Mouse (Mus musculus) adrenal gland, postnatal 14 days (tissue): ENCODE measurements at regions not wholly inside any gene's neighbourhood (a gene's known extent, or its start where the extent isn't known, plus 50 kb on each side); places are given as distances from the start of the nearest gene placed in this dataset.
A peak's percentile ranks its signal among the peaks of the same experiment; 100 is the strongest.

Experiments
- DNase-seq: peaks from one replicate; pipeline ENCODE4 v3.0.0; 2021; ENCODE audit warnings: mixed read lengths

GRCm38 (mm10) chr10:98780938-98781337 lies 133.3 kb upstream of the Atp2b1 start:
- DNase-seq: no peak

DNA sequence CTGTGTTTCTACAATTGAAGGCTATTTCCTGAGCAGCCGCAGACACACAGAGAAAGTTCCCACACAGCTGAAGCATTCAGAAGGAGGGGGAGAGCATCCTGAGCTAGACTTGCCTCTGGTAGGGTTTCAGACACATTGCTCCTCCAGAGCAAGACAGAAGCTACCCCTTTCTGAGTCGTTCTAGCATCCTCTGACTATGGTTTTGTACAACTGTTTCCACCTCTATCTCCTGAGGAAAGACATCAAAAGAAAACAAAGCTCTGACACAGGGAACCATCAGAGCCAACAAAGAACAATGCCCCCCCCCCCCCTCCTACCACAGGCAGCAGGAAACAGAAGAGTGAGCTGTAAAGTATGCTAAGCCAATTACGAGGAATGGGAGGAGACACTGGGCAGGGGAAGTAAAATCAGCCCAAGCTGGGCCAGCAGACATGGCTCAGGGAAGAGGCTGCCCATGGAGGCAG lies 132.3 kb upstream of the Atp2b1 start:
- DNase-seq: peak; percentile 9

- no peak for DNase-seq
Measured at GRCm38 (mm10) chr10:98785411-98785810, 128.8 kb upstream of the Atp2b1 start.

DNA sequence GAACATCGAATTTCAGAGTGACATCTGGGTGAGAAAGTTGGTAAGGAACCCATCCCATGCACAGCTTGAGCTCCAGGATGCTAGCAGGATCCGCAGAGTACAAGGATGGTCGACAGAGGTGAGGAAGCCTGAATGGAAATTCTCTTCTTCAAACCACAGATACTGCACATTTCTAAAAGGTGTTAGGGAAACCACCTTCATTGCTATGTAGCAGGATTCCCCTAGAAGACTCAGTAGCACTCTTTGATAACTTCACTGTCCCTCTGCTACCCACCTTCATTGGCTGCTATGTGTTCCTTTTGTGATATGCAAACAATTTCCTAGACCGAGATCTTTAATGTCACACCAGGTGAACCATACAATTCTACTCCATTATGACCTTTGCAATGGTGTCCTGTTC lies 128.1 kb upstream of the Atp2b1 start:
- DNase-seq: no peak

GRCm38 (mm10) chr10:98789763-98790162 lies 124.4 kb upstream of the Atp2b1 start:
- DNase-seq: no peak

DNA sequence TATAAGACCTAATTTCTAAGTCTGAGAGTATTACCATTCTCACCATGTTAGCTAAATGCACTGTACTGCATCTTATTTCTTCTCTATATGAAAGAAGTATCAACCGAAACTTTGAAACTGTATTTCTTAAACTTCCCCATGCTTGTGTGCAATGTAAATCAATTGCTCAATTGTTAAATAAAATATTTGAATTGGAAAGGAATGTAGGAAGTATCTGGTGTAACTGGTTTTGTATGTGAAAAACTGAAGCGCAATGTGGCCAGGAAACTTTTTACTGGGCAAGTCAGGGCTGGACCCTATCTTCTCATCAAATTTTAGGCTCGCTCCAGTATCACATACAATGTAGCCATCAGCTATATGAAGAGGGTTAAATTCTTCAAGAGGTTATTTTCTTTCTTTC lies 123.8 kb upstream of the Atp2b1 start:
- no peak for DNase-seq

DNA sequence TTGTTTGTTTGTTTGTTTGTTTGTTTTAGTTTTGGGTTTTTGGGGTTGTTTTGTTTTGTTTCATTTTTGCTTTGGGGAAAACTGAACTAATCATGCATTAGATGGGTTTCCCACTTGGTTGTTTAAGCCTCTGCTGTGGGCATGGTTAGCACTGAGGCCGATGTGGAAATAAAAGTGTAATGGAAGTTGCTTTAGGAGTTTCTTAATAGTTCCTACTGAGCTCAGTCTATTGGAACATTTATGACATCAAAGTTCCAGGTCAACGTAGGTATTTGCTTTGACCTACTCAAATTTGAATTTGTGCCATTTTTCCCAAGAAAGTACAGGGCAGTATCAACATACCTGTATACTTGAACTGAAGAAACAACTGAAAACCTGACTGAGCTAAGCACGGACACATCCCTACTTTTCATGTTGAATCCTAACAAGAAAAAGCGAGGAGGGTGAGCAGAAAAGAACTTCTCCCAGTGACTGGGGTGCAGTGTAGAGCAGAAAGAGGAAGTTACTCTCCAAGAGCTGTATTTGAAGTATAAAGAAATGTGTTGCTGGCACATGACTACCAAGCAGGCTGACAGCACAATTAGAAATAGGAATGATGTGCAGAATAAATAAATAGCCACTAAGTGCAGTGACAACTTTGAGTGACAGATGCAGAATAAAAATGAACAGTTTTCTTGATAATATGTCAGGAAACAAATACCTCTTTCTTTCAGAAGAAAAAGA lies 122.0 kb upstream of the Atp2b1 start:
- no peak for DNase-seq

GRCm38 (mm10) chr10:98793926-98794536 lies 120.2 kb upstream of the Atp2b1 start:
- DNase-seq: no peak

- no peak for DNase-seq
Measured at GRCm38 (mm10) chr10:98796016-98796415, 118.2 kb upstream of the Atp2b1 start.

- no peak for DNase-seq
Measured at GRCm38 (mm10) chr10:98798634-98799415, 115.4 kb upstream of the Atp2b1 start.

DNA sequence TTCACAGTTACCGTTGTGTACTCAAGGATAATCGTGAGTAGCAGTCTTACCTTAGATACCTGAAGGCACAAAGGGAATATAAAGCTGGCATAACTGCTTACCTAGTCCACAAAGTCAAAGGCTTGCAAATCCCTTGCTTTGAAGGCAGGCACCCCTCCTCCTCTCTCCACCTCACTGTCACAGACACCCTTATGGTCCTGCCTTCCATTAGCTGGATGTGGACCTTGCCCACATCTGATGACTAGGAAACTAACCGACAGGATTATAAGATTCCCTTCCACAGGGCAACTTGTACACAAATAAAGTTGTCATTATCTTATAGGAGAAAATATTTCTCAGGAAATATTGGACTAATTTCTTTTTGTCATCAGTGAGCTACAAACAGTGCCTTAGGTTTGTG lies 114.4 kb upstream of the Atp2b1 start:
- no peak for DNase-seq

- DNase-seq: no peak
Measured at GRCm38 (mm10) chr10:98800949-98801348, 113.3 kb upstream of the Atp2b1 start.

GRCm38 (mm10) chr10:98805013-98805412 lies 109.2 kb upstream of the Atp2b1 start:
- no peak for DNase-seq

- DNase-seq: no peak
Measured at GRCm38 (mm10) chr10:98806798-98807535, 107.2 kb upstream of the Atp2b1 start.

GRCm38 (mm10) chr10:98808644-98809043 lies 105.6 kb upstream of the Atp2b1 start:
- no peak for DNase-seq

DNA sequence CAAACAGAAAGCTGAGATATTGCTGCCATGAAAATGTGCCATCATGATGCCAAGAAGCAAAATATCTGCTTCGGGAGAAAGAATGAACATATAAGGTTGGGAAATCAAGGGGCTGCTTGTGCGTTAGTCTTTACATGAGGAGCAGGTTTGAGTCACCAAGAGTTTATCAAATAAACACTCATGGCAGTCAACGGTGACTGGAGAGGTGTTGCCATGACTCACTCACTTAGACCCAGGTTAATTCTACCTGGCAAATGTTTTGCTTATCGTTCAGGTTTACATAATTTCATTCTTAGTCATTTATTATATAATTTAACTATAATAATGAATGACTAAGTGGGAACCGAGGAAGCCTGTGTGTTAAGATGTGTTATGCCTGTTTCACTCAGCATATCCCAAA lies 85.2 kb upstream of the Atp2b1 start:
- no peak for DNase-seq

DNA sequence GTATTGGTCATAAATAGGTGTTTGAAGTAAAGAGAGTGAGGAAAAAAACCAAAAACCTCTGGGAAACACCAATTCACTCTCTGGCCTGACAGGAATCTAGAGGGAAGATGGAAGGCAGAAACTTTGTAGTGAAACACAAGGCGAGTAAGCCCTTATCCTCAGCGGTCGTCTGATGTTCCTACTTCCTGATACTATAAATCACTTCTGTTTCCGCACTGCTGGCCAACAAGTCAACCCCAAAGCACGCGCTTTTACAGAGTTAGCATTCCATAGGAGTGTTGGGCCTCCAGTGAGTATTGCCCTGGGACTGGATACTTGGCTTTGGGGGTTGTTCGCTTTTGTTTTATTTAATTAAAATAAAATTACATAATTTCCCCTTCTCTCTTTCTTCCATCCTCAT lies 82.7 kb upstream of the Atp2b1 start:
- DNase-seq: no peak

- DNase-seq: no peak
Measured at GRCm38 (mm10) chr10:98837289-98838181, 76.7 kb upstream of the Atp2b1 start.

DNA sequence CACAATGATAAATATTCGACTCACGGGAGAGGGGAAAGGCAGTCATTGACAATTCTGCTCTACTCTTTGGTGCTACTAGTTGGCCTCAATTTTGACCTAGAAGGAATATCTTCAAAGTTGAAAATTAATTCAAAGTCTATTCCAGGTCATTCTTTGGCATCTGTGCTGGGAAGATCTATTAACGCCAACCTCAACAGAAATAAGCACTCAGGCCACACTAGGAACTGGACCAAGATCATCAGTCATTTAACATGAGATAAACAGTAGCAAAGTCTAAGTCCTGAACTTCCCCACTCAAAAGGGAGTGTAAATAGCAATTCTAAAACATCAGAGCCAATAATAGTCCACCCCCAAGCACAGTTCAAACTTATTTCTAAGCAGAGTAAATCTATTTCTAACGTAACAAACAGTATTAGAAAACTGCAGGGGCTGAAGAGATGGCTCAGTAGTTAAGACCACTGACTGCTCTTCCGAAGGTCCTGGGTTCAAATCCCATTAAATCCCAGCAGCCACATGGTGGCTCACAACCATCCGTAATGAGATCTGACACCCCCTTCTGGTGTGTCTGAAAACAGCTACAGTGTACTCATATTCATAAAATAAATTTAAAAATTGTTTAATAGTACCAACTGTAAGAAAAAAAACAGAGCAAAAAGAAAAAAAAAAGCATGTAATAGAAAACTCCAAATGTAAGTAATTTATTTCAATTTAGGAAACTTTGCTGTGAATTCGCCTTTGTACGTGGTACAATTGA lies 75.1 kb upstream of the Atp2b1 start:
- no peak for DNase-seq

- DNase-seq: no peak
Measured at GRCm38 (mm10) chr10:98839963-98840362, 74.2 kb upstream of the Atp2b1 start.

DNA sequence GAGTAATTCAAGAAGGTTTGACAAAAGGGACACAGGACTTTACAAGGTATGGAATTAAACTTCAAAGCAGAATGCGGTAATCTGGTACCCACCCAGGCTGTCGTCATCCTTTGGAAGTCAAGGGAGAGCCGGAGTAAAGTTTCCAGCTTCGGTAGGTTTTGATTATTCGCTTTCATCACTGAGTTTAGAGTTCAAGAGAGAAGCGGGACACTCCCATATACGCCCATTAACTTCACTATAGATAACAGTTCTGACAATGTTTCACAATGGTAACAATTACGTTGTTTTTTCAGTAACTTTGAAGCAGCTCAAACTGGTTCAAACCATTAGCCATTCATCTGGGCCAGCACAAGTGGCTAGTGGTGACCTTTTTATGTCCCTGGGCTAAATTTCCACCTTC lies 73.8 kb upstream of the Atp2b1 start:
- no peak for DNase-seq
